Mouse (Mus musculus): ENCODE data around the gene Pbx1.

Gene Pbx1

DNA sequence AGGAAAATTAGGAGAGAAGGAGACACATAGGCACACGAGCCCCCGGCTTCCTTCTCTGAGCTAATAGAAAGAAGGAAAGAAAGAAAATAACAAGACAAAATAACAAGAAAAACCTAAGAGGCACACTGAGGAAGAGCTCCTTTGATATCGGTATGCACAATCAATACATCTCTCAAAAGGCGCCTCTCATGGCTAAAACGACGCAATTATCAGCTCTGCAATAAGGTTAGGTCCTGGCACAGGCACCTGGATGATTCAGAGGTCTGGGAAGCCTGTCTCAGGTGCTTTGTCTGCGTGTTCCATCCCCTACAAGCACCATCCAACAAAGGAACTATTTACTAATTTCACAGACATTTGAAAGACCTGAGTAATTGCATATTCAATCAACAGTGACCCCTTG lies 5.8 kb downstream of the Pbx1 start:
- no peak for DNase-seq (ENCODE audit: low read depth, low spot score)

- DNase-seq (ENCODE audit: low read depth, low spot score): no peak
Observed at GRCm38 (mm10) chr1:168425017-168425705, 6.9 kb downstream of the Pbx1 start.

DNA sequence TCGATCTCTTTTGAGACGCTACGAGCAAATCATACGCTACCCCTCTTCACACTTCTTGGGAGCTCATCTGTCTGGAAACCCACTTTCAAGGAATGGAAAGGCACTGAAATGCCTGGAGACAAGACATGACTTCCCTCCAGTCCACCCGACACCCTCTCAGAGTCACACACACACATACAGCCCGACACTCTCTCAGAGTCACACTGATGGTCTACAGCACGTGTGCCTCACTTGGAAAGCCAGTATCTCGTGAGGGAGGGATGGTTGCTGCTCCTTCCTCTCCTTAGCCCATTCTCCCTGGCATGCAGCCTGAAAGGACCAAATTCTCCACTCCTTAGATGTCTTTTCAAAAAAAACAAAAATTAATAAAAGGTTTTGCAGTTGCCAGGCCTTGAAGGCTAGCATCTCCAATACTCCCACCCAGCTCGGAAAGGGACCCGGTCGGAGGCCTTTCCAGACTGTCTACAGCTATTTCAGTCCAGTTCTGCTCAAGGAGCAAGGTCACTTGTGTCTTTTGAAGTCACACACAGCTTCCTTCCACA lies 8.6 kb downstream of the Pbx1 start:
- DNase-seq (ENCODE audit: low read depth, low spot score): no peak

- DNase-seq (ENCODE audit: low read depth, low spot score): no peak
Observed at GRCm38 (mm10) chr1:168418903-168419302, 13.2 kb downstream of the Pbx1 start.

GRCm38 (mm10) chr1:168417626-168418025 lies 14.4 kb downstream of the Pbx1 start:
- no peak for DNase-seq (ENCODE audit: low read depth, low spot score)

- no peak for DNase-seq (ENCODE audit: low read depth, low spot score)
Observed at GRCm38 (mm10) chr1:168416729-168417437, 15.2 kb downstream of the Pbx1 start.

GRCm38 (mm10) chr1:168410611-168411010 lies 21.5 kb downstream of the Pbx1 start:
- no peak for DNase-seq (ENCODE audit: low read depth, low spot score)

- no peak for DNase-seq (ENCODE audit: low read depth, low spot score)
Observed at GRCm38 (mm10) chr1:168410054-168410453, 22.0 kb downstream of the Pbx1 start.

DNA sequence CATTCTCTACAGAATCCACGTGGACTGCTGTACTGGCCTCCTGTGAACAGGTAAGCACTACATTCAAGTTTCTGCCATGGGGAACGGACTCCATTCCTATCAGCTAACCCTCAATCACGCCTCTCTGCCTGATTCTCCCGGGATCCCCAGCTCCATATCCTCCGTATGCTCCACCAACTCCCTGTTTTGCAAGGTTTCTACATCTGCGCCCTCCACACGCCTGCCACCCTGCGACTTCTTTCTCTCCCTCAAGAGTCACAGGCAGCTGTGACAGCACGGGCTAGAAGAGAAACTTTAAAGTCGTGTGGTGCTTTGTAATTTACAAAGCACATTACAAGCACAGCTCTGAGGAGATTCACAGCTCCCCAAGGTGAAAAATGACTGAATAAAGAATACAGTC lies 23.3 kb downstream of the Pbx1 start:
- DNase-seq (ENCODE audit: low read depth, low spot score): no peak

- DNase-seq (ENCODE audit: low read depth, low spot score): no peak
Observed at GRCm38 (mm10) chr1:168407958-168408357, 24.1 kb downstream of the Pbx1 start.

DNA sequence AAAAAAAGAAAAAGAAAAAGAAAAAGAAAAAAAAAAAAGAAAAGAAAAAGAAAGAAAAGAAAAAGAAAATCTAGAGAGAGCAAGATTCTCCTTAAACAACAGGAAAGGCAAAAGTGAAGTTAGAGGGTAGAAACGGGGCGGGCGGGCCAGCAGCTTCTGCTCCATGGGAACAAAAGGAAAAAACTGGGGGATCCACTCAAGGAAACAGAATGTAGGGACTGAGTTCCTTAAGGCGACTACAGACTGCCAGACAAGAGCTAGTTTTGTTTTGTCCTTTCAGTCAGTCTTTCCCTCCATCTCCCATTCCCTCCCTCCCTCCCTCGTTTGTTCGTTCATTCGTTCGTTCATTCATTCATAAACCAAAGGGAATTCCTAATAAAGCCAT lies 25.8 kb downstream of the Pbx1 start:
- no peak for DNase-seq (ENCODE audit: low read depth, low spot score)

DNA sequence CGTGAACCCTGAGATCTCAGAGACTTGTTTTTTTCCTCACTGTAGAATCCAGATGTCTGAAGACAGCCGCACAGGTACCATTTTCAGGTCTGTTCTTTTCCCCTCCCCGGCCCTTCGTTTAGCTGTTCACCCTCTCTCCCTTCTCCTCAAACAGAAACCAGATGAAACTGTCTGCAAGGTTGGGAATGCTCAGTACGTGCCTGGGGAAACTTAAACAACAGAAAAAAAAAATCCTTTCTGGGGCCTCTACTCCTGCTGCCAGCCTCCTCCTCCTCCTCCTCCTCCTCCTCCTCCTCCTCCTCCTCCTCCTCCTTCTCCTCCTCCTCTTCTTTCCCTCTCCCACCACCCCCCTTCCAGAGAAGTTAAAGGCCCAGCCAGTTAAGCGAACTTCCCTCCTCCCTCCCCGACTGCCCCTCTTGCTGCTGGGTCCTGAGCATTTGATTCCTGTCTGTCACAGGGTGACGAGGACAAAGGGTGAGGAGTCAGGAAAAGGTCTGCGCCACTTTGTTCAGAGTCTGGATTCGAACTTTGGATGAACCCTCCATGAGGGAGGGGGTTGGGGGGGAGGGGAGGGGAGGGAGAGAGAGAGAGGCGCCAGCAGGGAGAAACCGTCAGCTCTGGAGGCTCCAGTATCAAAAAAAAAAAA lies 26.3 kb downstream of the Pbx1 start:
- no peak for DNase-seq (ENCODE audit: low read depth, low spot score)

- DNase-seq (ENCODE audit: low read depth, low spot score): no peak
Observed at GRCm38 (mm10) chr1:168403529-168403928, 28.5 kb downstream of the Pbx1 start.

DNA sequence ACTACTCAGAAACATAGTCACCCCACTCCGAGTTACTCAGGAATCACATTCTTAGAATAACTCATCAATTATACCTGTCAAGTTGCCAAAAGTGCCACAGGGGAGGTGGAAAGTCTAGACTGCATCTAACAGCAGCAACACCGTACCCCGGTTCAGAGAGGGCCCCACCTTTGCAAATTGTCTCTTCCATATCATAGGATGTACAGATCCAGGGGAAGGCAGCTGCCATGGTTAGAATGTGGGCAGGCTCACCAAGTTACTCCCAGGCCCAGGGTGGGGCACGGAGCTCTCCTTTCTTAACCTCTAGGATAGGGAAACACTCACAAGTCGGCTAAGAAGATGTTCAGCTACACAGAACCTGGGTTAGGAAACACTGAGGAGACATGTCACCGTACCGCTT lies 29.4 kb downstream of the Pbx1 start:
- DNase-seq (ENCODE audit: low read depth, low spot score): no peak

- no peak for DNase-seq (ENCODE audit: low read depth, low spot score)
Observed at GRCm38 (mm10) chr1:168395523-168396159, 36.4 kb downstream of the Pbx1 start.

DNA sequence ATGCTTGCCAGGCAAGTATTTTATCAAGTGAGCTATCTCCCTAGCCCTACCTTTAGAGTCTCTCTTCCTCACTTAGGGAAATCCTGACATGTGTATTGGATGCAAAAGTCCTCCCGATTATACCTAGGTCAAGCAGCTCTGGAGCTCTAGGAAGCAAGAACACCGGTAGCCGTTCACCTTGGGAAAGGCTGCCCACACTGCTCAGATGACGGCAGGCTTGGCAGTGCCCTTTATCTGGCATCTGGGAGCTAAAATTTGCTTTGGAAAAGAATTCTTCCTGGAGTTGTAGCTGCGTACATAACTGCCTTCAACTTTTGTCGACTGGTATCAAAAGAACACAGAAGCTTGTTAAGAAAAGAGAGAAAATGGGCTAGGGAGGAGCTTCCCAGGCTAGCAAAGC lies 37.5 kb downstream of the Pbx1 start:
- DNase-seq (ENCODE audit: low read depth, low spot score): no peak

DNA sequence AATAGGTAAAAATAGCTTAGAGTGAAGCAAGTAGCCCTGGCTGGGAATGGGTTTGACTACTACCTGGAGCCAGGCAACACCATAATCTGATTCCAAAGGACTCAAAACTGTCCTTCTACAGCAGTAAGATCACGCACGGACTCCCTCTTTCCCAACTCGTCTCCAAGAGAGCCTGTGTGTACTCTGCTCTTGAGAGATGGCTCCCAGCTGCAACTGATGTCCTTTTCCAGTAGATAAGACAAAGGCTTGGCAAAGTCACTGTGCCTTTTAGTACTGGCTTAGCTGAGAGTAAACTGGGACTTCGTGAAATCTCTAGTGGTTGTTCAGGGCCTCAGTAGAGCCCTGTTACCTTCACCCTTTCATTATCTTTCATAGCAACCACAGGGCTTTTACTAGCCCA lies 38.6 kb downstream of the Pbx1 start:
- DNase-seq (ENCODE audit: low read depth, low spot score): no peak

GRCm38 (mm10) chr1:168392500-168392853 lies 39.6 kb downstream of the Pbx1 start:
- DNase-seq (ENCODE audit: low read depth, low spot score): no peak

GRCm38 (mm10) chr1:168391617-168392499 lies 40.2 kb downstream of the Pbx1 start:
- DNase-seq (ENCODE audit: low read depth, low spot score): no peak

DNA sequence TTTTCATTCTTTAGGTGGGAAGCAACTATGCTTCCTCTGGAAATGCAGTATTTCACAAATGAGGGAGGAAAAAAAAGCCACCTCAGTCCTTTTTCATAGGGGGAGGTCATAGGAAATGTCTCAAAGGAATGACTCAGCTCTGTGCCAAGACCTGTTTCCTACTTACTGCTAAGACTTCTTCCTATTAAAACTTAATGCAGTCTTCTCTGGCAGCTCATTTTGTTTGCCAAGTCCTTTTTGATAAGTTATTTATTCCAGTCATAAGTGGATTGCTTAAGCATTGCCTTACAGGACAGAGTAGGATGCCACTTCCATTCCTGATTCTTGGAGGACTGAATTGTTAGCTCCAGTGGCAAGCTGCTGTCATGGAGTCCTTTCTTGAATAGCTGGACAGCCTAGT lies 41.3 kb downstream of the Pbx1 start:
- no peak for DNase-seq (ENCODE audit: low read depth, low spot score)

- DNase-seq (ENCODE audit: low read depth, low spot score): no peak
Observed at GRCm38 (mm10) chr1:168386159-168386558, 45.9 kb downstream of the Pbx1 start.
